Mouse (Mus musculus): Measurements from ENCODE around the gene Lsamp.

DNA sequence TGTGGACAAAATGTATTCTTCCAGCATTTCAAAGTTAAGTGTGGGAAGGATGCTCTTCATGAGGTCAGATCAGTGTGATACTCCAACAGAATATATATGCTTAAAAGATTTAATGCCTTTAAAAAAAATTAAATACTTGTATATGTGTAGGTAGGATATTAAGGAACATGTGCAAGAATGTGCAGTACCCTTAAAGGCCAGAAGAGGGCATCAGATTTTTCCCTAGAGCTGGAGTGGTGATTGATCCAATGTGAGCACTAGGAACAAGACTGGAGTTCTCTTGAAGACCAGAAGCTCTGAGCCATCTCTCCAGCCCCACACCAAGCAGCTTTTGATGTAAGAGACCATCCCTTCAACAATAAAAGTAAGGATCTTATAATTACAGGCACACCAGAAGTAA lies 1708.3 kb downstream of the Lsamp start:
- no peak for TF ChIP-seq TAL1 (IDR thresholded peaks at IDR 0.05; ENCODE audit: low read length)
- TF ChIP-seq GATA1 (IDR thresholded peaks at IDR 0.05; ENCODE audit: low read length), result no peak
